Mouse (Mus musculus) cerebellum, postnatal 36 days (tissue): ENCODE measurements around the gene Hcfc1r1.
A peak's percentile ranks its signal among the peaks of the same experiment; 100 is the strongest.

ENCODE experiments used
- DNase-seq, 2 experiments: peaks; one replicate each; pipeline ENCODE4 v3.0.0; 2021 to 2022; ENCODE audit warnings: mixed read lengths in 2 of 2

Hcfc1r1 gene

DNA sequence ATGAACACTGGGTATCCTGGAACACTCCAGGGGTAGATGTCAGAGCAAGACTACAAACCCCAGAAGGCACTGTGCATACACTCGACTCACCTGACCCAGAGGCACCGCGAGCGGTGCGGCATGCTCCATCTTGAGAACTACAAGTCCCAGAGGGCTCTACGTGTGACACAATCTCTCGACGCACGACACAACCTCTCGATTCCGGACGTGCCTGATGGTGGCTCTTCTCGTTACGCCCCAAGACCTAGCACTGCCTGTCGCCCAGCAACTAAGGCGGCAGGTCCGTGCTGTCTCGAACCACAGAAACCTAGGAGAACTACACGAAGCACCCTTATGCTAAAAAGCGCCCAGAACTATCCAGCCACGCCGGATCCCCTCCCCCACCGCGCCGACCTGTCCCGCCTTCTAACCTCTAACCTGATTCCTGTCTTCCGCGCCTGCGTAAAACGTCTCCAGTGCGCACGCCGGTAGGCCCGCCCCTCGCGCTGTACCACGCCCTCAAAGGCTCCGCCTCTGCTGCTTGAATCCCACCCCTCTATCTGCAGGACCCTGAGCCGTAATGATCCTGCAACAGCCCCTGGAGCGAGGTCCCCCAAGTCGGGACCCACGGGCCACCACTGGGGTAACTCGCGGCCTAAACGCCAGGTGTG, at the start of gene Hcfc1r1, which contains the start of gene Thoc6:
Gene Hcfc1r1, plus strand, starts transcription at position 173 of the 650 bp plus-strand sequence.
Gene Thoc6, minus strand, starts transcription at position 459 of the 650 bp plus-strand sequence.
- peak; percentile 90 to 95 for DNase-seq

DNA sequence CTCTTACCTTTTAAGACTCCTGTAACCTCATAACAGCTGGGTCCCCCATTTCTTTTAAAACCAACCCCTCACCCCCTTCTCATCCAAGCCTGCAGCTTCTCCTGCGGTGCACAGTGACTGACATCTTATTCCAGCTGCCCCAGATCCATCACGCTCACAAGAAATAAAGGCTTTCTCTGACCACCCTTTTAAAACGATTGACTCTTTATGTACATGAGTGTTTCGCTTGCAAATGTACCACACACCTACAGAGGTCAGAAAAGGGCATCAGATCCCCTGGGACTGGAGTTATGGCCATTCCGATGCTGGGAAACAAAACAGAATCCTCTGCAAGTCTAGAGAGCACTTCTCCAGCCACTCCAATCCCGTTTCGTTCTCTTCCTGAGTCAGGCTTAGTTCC, 45.6 kb upstream of the Hcfc1r1 start:
- DNase-seq, result no peak

GRCm38 (mm10) chr17:23630195-23631020, 43.0 kb upstream of the Hcfc1r1 start:
- peak; percentile 74 to 82 for DNase-seq

DNA sequence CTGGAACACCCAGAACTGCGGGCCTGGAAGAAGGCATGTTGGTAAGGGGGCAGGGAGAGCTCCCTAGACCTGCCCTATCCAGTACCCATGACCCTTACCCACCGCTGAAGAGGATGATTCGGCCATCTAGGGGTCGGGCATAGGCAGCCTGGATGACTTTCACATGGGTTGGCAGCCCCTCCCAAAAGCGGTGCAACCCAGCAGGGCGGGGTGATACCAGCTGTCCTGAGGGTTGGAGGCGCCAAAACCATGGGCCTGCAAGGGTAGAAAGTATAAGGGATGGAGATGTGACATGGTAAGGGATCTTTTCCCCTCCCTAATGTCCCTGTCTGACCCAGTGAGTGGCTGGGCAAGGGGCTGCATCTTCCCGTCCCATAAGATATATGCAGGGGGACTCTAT, 42.2 kb upstream of the Hcfc1r1 start:
- DNase-seq, result no peak

DNA sequence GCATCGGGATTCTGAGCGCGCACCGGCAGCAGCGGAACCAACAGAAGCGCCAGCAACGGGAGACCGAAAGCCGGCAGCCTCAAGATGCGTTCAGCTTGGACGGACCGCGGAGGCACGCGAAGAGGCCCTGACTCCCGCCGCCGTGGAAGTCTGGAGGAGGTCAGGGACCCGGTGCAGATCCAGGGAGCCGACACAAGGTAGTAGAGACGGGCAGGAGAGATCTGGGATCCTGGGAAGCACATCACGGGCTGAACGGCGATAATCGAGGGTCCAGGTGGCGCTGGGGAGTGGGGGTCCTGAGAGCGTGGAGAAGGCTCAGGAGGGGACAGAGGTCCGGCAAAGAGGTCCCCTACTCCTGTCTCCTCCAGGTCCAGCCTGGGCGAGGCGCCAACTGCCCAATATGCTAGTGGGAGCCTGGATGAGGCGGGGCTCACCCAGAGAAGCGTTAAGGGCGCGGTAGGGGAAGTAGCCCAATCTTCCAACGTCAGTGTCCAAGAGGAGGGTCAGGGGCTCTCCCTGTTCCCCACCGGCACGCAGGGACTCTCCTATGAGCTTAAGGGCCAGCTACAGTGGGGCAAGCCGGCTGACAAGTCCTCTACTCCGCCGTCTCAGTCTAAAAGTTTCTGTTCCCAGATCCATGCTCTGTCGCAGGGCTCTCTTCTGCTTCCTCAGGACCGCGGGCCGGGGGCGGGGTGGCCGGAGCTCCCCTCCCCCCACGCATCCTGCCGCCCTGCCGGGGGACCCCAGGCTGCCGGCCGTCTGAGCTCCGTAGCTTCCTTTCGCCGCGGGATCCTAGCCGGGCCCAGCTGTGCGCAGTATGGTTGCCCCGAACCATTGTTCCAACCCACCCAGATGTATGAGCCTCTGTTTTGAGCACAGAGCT, 28.5 kb upstream of the Hcfc1r1 start, which contains the start of gene Mmp25:
Gene Mmp25, minus strand, starts transcription at position 665 of the 883 bp plus-strand sequence.
- no peak for DNase-seq

GRCm38 (mm10) chr17:23645894-23646293, 27.5 kb upstream of the Hcfc1r1 start:
- no peak for DNase-seq

DNA sequence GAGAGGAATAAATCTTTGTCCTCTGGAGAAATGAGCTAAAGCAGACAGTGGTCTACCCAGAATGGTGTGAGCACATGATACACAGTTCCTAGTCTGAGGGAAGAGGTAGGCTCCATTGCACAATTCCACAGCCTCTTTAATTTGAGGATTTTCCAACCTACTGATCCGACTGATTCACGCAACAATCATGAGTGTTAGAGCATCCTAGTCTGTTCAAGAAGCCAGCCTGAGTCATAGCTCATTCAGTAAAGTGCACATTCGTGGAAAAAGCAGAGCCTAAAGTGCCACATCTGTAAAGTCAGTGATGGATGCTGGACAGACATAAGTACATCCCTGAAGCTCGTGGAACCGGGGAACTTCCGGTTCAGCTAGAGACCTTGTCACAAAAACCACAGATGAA, 22.0 kb upstream of the Hcfc1r1 start:
- DNase-seq, result no peak

DNA sequence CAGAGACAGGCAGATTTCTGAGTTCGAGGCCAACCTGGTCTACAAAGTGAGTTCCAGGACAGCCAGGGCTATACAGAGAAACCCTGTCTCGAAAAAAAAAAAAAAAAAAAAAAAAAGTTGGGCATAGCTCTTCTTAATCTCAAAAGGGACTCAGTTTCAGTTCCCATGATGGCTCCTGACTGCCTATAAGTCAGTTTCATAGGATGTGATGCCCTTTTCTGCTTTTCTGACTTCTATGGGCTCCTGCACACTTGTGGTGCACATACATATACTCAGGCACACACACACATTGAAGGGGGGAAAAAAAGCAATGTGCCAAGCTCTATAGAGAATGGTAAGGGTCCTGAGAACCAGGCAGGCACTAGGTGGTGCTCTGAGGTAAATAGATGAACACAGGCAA, 20.1 kb upstream of the Hcfc1r1 start:
- DNase-seq, result no peak

GRCm38 (mm10) chr17:23654001-23654400, 19.4 kb upstream of the Hcfc1r1 start:
- no peak for DNase-seq

DNA sequence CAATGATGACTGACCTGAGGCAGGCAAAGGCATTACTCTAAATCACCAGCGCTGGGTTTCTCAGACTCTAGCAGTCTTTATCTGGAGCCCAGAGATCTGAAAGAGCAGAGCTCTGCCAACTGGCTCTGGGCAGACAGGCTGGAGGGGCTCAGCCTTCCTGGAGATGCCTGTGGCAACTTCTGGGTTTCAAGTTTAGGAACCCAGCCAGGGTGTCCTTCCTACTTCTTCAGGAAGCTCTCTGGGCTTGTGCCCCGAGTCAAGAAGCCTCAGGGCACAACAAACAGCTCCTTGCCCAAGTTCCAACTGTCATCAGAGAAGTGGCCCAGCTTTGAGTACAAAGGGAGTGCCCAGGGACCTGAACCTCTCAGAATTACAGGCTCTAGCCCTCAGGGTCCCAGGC, 19.0 kb upstream of the Hcfc1r1 start:
- DNase-seq, result no peak

DNA sequence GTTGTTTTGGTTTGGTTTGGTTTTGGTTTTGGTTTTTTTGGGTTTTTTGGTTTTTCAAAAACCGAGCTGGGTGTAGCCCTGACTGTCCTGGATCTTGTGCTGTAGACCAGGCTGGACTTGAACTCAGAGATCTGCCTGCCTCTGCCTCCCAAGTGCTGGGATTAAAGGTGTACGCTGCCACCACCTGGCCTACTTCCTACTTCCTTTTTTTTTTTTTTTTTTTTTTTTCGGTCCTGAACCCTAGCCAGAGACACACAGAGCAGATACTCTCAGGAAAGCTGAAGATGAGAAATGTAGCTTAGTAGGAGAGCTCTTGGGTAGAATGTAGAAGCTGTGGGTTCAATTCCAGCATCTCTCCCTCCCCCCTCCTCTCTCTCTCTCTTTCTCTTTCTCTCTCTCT, 14.9 kb upstream of the Hcfc1r1 start:
- DNase-seq, result no peak

DNA sequence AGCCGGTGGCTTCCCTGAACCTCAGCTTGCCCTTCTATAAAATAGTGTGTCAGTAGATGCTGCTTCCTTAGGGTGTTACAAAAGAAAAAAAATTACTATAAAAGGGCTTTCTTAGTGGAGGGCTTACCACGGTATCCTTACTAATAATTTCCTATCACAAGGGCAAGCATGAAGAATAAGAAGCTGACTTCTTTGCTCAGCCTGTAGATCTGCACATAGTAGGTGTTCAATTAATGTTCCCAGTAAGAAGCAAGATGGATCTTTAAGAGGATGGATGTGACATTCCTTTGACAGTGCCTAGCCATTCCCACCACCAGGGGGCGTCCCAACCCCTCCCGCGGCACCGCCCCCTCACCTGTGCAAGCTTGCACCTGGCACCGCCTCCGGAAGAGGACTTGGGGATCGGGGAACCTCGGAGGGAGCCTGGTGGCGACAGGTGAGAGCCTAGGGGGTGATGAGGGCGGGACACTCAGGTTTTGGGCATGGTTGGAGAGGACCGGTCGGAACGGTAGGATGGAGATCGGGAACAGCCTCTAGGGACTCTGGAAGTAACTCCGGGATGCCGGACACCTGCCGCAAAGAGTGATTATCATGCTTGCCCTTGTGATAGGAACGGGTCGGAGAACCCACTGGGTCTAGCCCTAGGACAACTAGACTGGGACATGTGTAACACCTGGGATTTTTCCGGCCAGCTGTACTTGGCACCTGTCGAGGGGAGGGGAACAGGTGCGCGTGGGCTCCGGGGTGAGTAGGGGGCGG, 13.1 kb upstream of the Hcfc1r1 start, which contains the start of gene Bicdl2:
Gene Bicdl2, plus strand, starts transcription at position 390 of the 759 bp plus-strand sequence.
- peak; percentile 56 to 66 for DNase-seq

DNA sequence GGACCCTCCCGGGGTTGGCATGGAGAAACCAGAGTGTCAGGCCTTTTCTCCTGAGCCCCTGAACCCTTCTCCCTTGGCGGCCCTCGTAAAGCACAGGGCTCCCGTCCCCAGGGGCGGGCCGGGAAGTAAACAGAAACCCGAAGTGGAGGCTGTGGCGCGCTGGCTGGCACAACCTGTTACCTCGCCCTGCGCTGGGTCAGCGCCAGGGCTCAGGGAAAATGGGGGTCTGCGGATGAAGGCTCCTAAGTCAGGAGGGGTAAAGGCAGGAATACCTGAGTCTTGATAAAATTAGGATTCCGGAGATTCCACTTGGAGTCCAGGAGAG, 12.6 kb upstream of the Hcfc1r1 start:
- no peak for DNase-seq

DNA sequence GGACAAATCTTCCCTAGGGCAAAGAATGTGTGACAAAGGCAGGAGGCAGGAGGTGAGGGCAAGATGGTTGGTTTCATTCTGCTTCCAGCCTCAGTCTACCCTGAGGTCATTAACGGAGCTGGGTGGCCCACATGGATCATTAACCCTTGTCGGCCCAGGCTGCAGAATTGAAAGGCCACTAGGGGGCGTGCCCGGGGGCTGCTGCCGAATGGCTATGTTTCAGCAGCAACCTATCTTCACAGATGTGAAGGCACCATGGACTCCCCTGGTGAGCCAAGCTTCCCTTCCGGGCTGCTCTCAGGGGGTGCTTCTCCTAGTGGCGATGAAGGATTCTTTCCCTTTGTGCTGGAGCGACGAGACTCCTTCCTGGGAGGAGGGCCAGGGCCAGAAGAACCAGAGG, 11.9 kb upstream of the Hcfc1r1 start:
- DNase-seq, result no peak

DNA sequence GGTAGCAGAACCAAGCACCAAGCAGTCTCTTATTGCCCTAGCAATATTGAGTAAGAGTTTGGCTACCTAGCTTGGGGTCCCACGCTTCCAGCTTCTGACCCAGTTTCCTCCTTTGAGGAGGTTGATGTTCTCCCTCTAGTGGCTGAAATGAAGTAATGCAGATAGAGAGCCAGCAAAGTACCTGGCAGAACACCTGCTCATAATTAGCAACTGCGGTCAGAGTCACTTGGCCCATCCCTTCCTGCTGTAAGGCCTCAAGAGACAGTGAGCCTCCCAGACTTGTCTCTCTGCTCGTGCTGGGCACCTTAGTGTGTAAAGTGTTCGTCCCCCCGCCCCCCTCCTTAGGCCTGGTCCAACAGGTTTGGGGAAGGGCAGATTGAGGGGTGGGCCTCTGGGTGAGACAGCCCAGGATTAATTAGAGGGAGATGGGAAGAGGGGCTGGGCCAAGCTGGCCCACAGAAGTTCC, 8.8 kb upstream of the Hcfc1r1 start:
- DNase-seq, result no peak

- no peak for DNase-seq
Observed at GRCm38 (mm10) chr17:23665511-23665910, 7.9 kb upstream of the Hcfc1r1 start.

- DNase-seq, result no peak
Observed at GRCm38 (mm10) chr17:23670516-23671074, 2.8 kb upstream of the Hcfc1r1 start.

DNA sequence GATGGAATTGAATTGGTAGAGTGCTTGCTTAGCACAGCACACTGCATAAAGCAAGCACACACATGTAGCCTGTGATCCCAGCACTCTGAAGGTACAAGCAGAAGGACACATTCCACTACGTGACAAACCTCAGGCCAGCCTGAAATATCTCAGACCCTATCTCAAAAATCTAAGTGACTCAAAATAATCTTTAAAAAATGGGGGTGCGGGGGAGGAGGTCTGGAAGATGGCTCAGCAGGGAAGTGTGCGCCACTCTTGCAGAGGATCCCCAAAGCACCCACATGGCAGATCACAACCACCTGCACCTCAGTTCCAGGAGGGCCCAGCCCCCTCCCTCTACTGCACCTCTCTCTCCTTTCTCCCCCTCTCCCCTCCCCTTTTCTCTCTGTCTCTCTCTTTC, 1.9 kb upstream of the Hcfc1r1 start:
- DNase-seq, result no peak

- no peak for DNase-seq
Observed at GRCm38 (mm10) chr17:23672761-23673160, 635 bp upstream of the Hcfc1r1 start.

GRCm38 (mm10) chr17:23674271-23674952, 1.0 kb downstream of the Hcfc1r1 start:
- peak; percentile 44 to 54 for DNase-seq

GRCm38 (mm10) chr17:23675127-23675526, 1.7 kb downstream of the Hcfc1r1 start:
- peak; percentile 58 to 62 for DNase-seq
